Mouse (Mus musculus) liver, embryonic 14.5 days (tissue): Measurements from ENCODE around the gene Calm1. TPM values are rescaled to one million over a fixed set of nuclear protein-coding genes. Genes with fewer than 3 reads are reported as not detected.

ENCODE experiments used
- ATAC-seq: fragments of 200-750 bp; cut with Nextera tagmentation; 2 replicates; pipeline ENCODE4 v1.8.0; 2017; ENCODE audit warnings: moderate number of reproducible peaks, mild to moderate bottlenecking, moderate library complexity; ENCODE audit not compliant: insufficient read depth
- DNase-seq, 3 experiments: peaks; one replicate each; pipeline ENCODE4 v3.0.0-alpha.2; 2012 to 2013; ENCODE audit warnings: low read depth in 3 of 3, low spot score in 3 of 3
- H3K27ac ChIP-seq: fragments of 300-500 bp; sonication (generic); 2 replicates; pipeline ENCODE4 v1.5.1; 2014; ENCODE audit warnings: moderate library complexity, mild to moderate bottlenecking, control low read depth, inconsistent platforms
- H3K27me3 ChIP-seq: fragments of 300-500 bp; sonication (generic); 2 replicates; pipeline ENCODE4 v1.6.1; 2014; ENCODE audit warnings: mild to moderate bottlenecking, low read length, moderate library complexity; ENCODE audit not compliant: control insufficient read depth, insufficient read depth
- H3K36me3 ChIP-seq: fragments of 300-500 bp; sonication (generic); replicated peaks from 2 replicates; pipeline ENCODE4 v1.6.1; 2014; ENCODE audit warnings: low read depth; ENCODE audit not compliant: control insufficient read depth, insufficient read depth
- H3K4me1 ChIP-seq, 2 experiments: fragments of 200-500 bp in 1 of 2; fragments of 300-500 bp in 1 of 2; sonication (generic) in 1 of 2; replicated peaks; 2 replicates each; pipeline ENCODE4 v1.6.1; 2012 to 2014; ENCODE audit warnings: antibody characterized with exemption in 1 of 2, inconsistent platforms in 1 of 2, low read length in 1 of 2; ENCODE audit not compliant: control insufficient read depth in 2 of 2, insufficient read depth in 2 of 2
- H3K4me2 ChIP-seq: fragments of 300-500 bp; sonication (generic); 2 replicates; pipeline ENCODE4 v1.6.1; 2014; ENCODE audit warnings: low read depth, mild to moderate bottlenecking, control low read depth, moderate library complexity
- H3K4me3 ChIP-seq, 2 experiments: fragments of 200-500 bp in 1 of 2; fragments of 300-500 bp in 1 of 2; sonication (generic) in 1 of 2; 2 replicates each; pipeline ENCODE4 v1.5.1; 2012 to 2014; ENCODE audit warnings: low read depth in 2 of 2, low read length in 2 of 2, mild to moderate bottlenecking in 2 of 2, control low read depth in 1 of 2, inconsistent platforms in 1 of 2, moderate library complexity in 1 of 2; ENCODE audit not compliant: insufficient read depth in 1 of 2
- H3K9ac ChIP-seq: fragments of 300-500 bp; sonication (generic); replicated peaks from 2 replicates; pipeline ENCODE4 v1.6.1; 2014; ENCODE audit warnings: mild to moderate bottlenecking, control low read depth, moderate library complexity
- H3K9me3 ChIP-seq: fragments of 300-500 bp; sonication (generic); 2 replicates; pipeline ENCODE4 v1.6.1; 2016; ENCODE audit warnings: low read length, mixed read lengths; ENCODE audit not compliant: control insufficient read depth
- CTCF ChIP-seq: IDR thresholded peaks from 2 replicates; pipeline ENCODE4 v1.5.1; 2016; ENCODE audit warnings: antibody characterized with exemption, low read depth, control low read depth
- EP300 ChIP-seq: IDR thresholded peaks from 2 replicates; pipeline ENCODE4 v1.6.1; 2016; ENCODE audit warnings: antibody characterized with exemption, low read depth
- WGBS: fragments of 180-500 bp; shearing (Covaris S2); extraction: QIAGEN DNeasy Blood & Tissue Kit; methylation state at CpG from one replicate; pipeline ENCODE4 v1.1.7; 2014; ENCODE audit not compliant: insufficient replicate concordance; 5-methylcytosine and 5-hydroxymethylcytosine counted together
- polyA plus RNA-seq, 2 experiments: library from polyadenylated mRNA; depleted of rRNA in 1 of 2; stranded (reverse) in 1 of 2; unstranded in 1 of 2; fragments of >200 nt; fragmentation: Nextera tagmentation in 1 of 2; extraction: Ambion mirVana in 1 of 2; gene quantifications; 2 replicates each; pipeline versions ENCODE4 v1.2.1 to v1.2.3; 2012 to 2014

Gene Calm1
- polyA plus RNA-seq, 2 experiments = 115 to 571 TPM

GRCm38 (mm10) chr12:100194181-100194580 lies 5.1 kb upstream of the Calm1 start:
- Histone ChIP-seq H3K36me3 (no peaks in the 10 kb centered on the region), H3K4me2 (no peak overlapping the region), H3K9ac (no peak overlapping the region), H3K27ac (no peak overlapping the region), H3K4me1 (peaks cover 0 to 6% of the 10 kb centered on the region in 2 experiments; a peak in 2 of 4 replicates), H3K9me3 (no peaks in the 10 kb centered on the region), H3K27me3 (no peaks in the 10 kb centered on the region), H3K4me3 (no peak overlapping the region)
- TF ChIP-seq CTCF (no peak), EP300 (no peak)
- DNase-seq (no peak), ATAC-seq (no peak)
- WGBS = 67% methylated on average over 1 of the region's 1 CpGs

GRCm38 (mm10) chr12:100196786-100197185 lies 2.4 kb upstream of the Calm1 start:
- WGBS = 61% methylated on average over 7 of the region's 7 CpGs
- Histone ChIP-seq H3K27ac (no peak overlapping the region), H3K4me2 (no peak overlapping the region), H3K4me1 (peaks cover 4% of the 10 kb centered on the region in 2 experiments; a peak in 3 of 4 replicates), H3K9me3 (no peaks in the 10 kb centered on the region), H3K27me3 (no peaks in the 10 kb centered on the region), H3K9ac (no peak overlapping the region), H3K36me3 (no peaks in the 10 kb centered on the region), H3K4me3 (no peak overlapping the region)
- no peak for ATAC-seq
- TF ChIP-seq CTCF = no peak
- TF ChIP-seq EP300 = no peak
- no peak for DNase-seq

- under 1% methylated on average over 61 of the region's 86 CpGs for WGBS
- H3K4me2 ChIP-seq = peak overlapping the region; percentile 95
Observed at GRCm38 (mm10) chr12:100199891-100200644, 833 bp downstream of the Calm1 start.

GRCm38 (mm10) chr12:100200645-100201362 lies 1.6 kb downstream of the Calm1 start:
- peak in 2 of 3 experiments; percentile 18 to 41 for DNase-seq
- Histone ChIP-seq H3K4me3 (peak overlapping the region; percentile 76 to 95), H3K36me3 (peaks cover 33% of the 10 kb centered on the region), H3K4me2 (peak overlapping the region; percentile 95), H3K4me1 (peaks cover 4 to 6% of the 10 kb centered on the region in 2 experiments; a peak in 3 of 4 replicates), H3K27me3 (no peaks in the 10 kb centered on the region), H3K9me3 (no peaks in the 10 kb centered on the region), H3K9ac (peak overlapping the region; percentile 90), H3K27ac (peak overlapping the region; percentile 81)
- 3% methylated on average over 29 of the region's 29 CpGs for WGBS
- ATAC-seq = peak; percentile 17
- TF ChIP-seq CTCF (no peak), EP300 (no peak)

More at GRCm38 (mm10) chr12:100199891-100200644, 833 bp downstream of the Calm1 start:
- Histone ChIP-seq H3K4me1 (peaks cover 4 to 6% of the 10 kb centered on the region in 2 experiments; a peak in 3 of 4 replicates), H3K27ac (peak overlapping the region; percentile 81), H3K36me3 (peaks cover 25% of the 10 kb centered on the region), H3K9ac (peak overlapping the region; percentile 90), H3K9me3 (no peaks in the 10 kb centered on the region), H3K4me3 (peak overlapping the region; percentile 76 to 95), H3K27me3 (no peaks in the 10 kb centered on the region)
- ATAC-seq = peak; percentile 77
- DNase-seq = peak; percentile 37 to 44 (median 43)
- TF ChIP-seq EP300 (no peak), CTCF (no peak)

- Histone ChIP-seq H3K27ac (peak overlapping the region; percentile 81), H3K27me3 (no peaks in the 10 kb centered on the region), H3K4me1 (peaks cover 4 to 6% of the 10 kb centered on the region in 2 experiments; a peak in 3 of 4 replicates), H3K9ac (peak overlapping the region; percentile 90), H3K4me3 (peak overlapping the region; percentile 76 to 95; a peak in 3 of 4 replicates), H3K9me3 (no peaks in the 10 kb centered on the region), H3K36me3 (peaks cover 38% of the 10 kb centered on the region), H3K4me2 (peak overlapping the region; percentile 95)
- DNase-seq (peak in 1 of 3 experiments; percentile 14), ATAC-seq (no peak)
- TF ChIP-seq CTCF (no peak), EP300 (no peak)
- WGBS = 5% methylated on average over 4 of the region's 4 CpGs
Observed at GRCm38 (mm10) chr12:100201363-100201711, 2.1 kb downstream of the Calm1 start.
